Comparison of ENCODE assay signal across 12 mouse cellular contexts in genomic region chr1:80383613-80384589, GRCm38 (mm10). TPM values are rescaled to one million over a fixed set of nuclear protein-coding genes. Genes with fewer than 3 reads are reported as not detected.
DNase-seq lines count a peak whose midpoint lies in the region; ATAC-seq and TF ChIP-seq lines count a peak whose summit lies in the region.
"Had no signal": no experiment of that assay in that cellular context is flagged by ENCODE, and none has a peak within 500 bp of the region (broad histone marks: within the 10 kb centered on the region; RNA-seq: fewer than 3 reads in every experiment).

No protein-coding gene starts in this region.

- no peaks in the 10 kb centered on the region for H3K27me3 ChIP-seq in kidney, embryonic 15.5 days
- no peaks in the 10 kb centered on the region for H3K27me3 ChIP-seq in heart, postnatal 0 days (ENCODE audit: control insufficient read depth, insufficient read depth, low read length)
- no peaks in the 10 kb centered on the region for H3K27me3 ChIP-seq in midbrain, embryonic 16.5 days (ENCODE audit: control insufficient read depth, insufficient read depth, low read depth, low read length)
- H3K27me3 ChIP-seq: embryonic facial prominence, embryonic 12.5 days; intestine, embryonic 15.5 days had no signal

- H3K9ac ChIP-seq in kidney, embryonic 15.5 days, result no peak overlapping the region
- H3K9ac ChIP-seq in heart, postnatal 0 days (replicated peaks; ENCODE audit: low read depth, low read length), result no peak overlapping the region
- no peak overlapping the region for H3K9ac ChIP-seq in midbrain, embryonic 16.5 days (ENCODE audit: low read depth, low read length)
- H3K9ac ChIP-seq: embryonic facial prominence, embryonic 12.5 days; intestine, embryonic 15.5 days had no signal

- H3K36me3 ChIP-seq in kidney, embryonic 15.5 days, result no peaks in the 10 kb centered on the region
- no peaks in the 10 kb centered on the region for H3K36me3 ChIP-seq in heart, postnatal 0 days (replicated peaks; ENCODE audit: control insufficient read depth, insufficient read depth, low read length)
- no peaks in the 10 kb centered on the region for H3K36me3 ChIP-seq in midbrain, embryonic 16.5 days (ENCODE audit: control insufficient read depth, insufficient read depth, low read length)
- H3K36me3 ChIP-seq: embryonic facial prominence, embryonic 12.5 days; intestine, embryonic 15.5 days; midbrain, embryonic 10.5 days had no signal

- 79% methylated on average over 25 of the region's 25 CpGs for WGBS in kidney, embryonic 15.5 days
- 33% methylated on average over 25 of the region's 25 CpGs for WGBS in heart, postnatal 0 days
- 87% methylated on average over 25 of the region's 25 CpGs for WGBS in midbrain, embryonic 16.5 days

- no peaks in the 10 kb centered on the region for H3K9me3 ChIP-seq in kidney, embryonic 15.5 days (replicated peaks)
- no peaks in the 10 kb centered on the region for H3K9me3 ChIP-seq in heart, postnatal 0 days (replicated peaks; ENCODE audit: control insufficient read depth, low read length)
- no peaks in the 10 kb centered on the region for H3K9me3 ChIP-seq in midbrain, embryonic 16.5 days (replicated peaks; ENCODE audit: control insufficient read depth, low read length, poor library complexity, severe bottlenecking)
- H3K9me3 ChIP-seq: embryonic facial prominence, embryonic 12.5 days; intestine, embryonic 15.5 days; midbrain, embryonic 10.5 days had no signal

- DNase-seq in kidney, postnatal 10 days, result peak; percentile 20
- DNase-seq in heart, postnatal 0 days (ENCODE audit: low spot score), result peak; percentile 18
- peak; percentile 58 for DNase-seq in lung, postnatal 10 days
- DNase-seq in thymus, postnatal 0 days (ENCODE audit: low spot score), result peak; percentile 42
- DNase-seq in embryo, embryonic 9.5 days (ENCODE audit: extremely low spot score), result no peak
- DNase-seq in neural tube, embryonic 10.5 days (ENCODE audit: extremely low spot score, low spot score), result no peak
- DNase-seq: retina, postnatal 1 day had no signal

- H3K27ac ChIP-seq in kidney, embryonic 15.5 days, result no peak overlapping the region
- no peak overlapping the region for H3K27ac ChIP-seq in heart, postnatal 0 days (ENCODE audit: low read depth)
- no peak overlapping the region for H3K27ac ChIP-seq in midbrain, embryonic 16.5 days (ENCODE audit: low read length)
- H3K27ac ChIP-seq: embryonic facial prominence, embryonic 12.5 days; intestine, embryonic 15.5 days; midbrain, embryonic 10.5 days had no signal

- no peak overlapping the region for H3K4me3 ChIP-seq in kidney, embryonic 15.5 days (replicated peaks)
- H3K4me3 ChIP-seq in heart, postnatal 0 days (ENCODE audit: low read depth, low read length), result no peak overlapping the region
- H3K4me3 ChIP-seq in midbrain, embryonic 16.5 days (ENCODE audit: low read depth, low read length), result no peak overlapping the region
- H3K4me3 ChIP-seq: embryonic facial prominence, embryonic 12.5 days; intestine, embryonic 15.5 days; midbrain, embryonic 10.5 days had no signal

- no peak for ATAC-seq in kidney, embryonic 15.5 days (replicated peaks; ENCODE audit: low FRiP score)
- no peak for ATAC-seq in heart, postnatal 0 days (ENCODE audit: insufficient read depth, low read depth)
- no peak for ATAC-seq in midbrain, embryonic 16.5 days
- ATAC-seq: intestine, embryonic 15.5 days had no signal

- no peak for TF ChIP-seq EP300 in heart, postnatal 0 days (IDR thresholded peaks at IDR 0.05; ENCODE audit: low read depth)

- no peak for TF ChIP-seq CTCF in heart, postnatal 0 days (IDR thresholded peaks at IDR 0.05; ENCODE audit: low read depth)

- H3K4me1 ChIP-seq in kidney, embryonic 15.5 days, result 0 out of 2 replicates have a peak, but pooled peaks cover 4% of the 10 kb centered on the region
- peaks cover 5% of the 10 kb centered on the region for H3K4me1 ChIP-seq in heart, postnatal 0 days (ENCODE audit: control insufficient read depth, insufficient read depth)
- H3K4me1 ChIP-seq in midbrain, embryonic 16.5 days (ENCODE audit: control insufficient read depth, insufficient read depth, low read length), result no peaks in the 10 kb centered on the region
- H3K4me1 ChIP-seq: embryonic facial prominence, embryonic 12.5 days; intestine, embryonic 15.5 days; midbrain, embryonic 10.5 days had no signal

- no peak overlapping the region for H3K4me2 ChIP-seq in kidney, embryonic 15.5 days
- H3K4me2 ChIP-seq in heart, postnatal 0 days (ENCODE audit: low read depth, low read length), result peak overlapping the region; percentile 24; the same call in 1 of the 2 replicates
- no peak overlapping the region for H3K4me2 ChIP-seq in midbrain, embryonic 16.5 days (ENCODE audit: low read length)
- H3K4me2 ChIP-seq: embryonic facial prominence, embryonic 12.5 days; intestine, embryonic 15.5 days had no signal

RNA-seq across cellular contexts. Expression of gene Cul3, which starts 43.6 kb away (rescaled TPM):
- polyA plus RNA-seq in kidney, embryonic 15.5 days (2015; fragmentation: Nextera tagmentation; extraction: Ambion mirVana), result 28.5 and 28.7 TPM in 2 replicates
- total RNA-seq in heart, postnatal 0 days (2014; rRNA removed; ENCODE audit: low replicate concordance), result 27.1 and 33.2 TPM in 2 replicates
- polyA plus RNA-seq in heart, postnatal 0 days (2015; fragmentation: Nextera tagmentation; extraction: Ambion mirVana), result 25.2 and 27.6 TPM in 2 replicates
- polyA plus RNA-seq in thymus, postnatal 0 days (2015; fragmentation: Nextera tagmentation; extraction: Ambion mirVana), result 40.9 and 53.0 TPM in 2 replicates
- 21.6 and 25.9 TPM in 2 replicates for polyA plus RNA-seq in midbrain, embryonic 16.5 days (2015; fragmentation: Nextera tagmentation; extraction: Ambion mirVana)

Comparison
In these comparisons a context has a peak if more than half of its experiments do, and no peak if none do; other contexts are left out.
1. DNase-seq: peak in kidney, postnatal 10 days (single experiment), heart, postnatal 0 days (single experiment), lung, postnatal 10 days (single experiment) and thymus, postnatal 0 days (single experiment); none in embryo, embryonic 9.5 days (single experiment) and neural tube, embryonic 10.5 days (single experiment).